Mouse (Mus musculus) bone marrow, adult 2 months (tissue): Measurements from ENCODE around the gene Abcc10.

Source experiments
- CTCF ChIP-seq: fragments of 200-500 bp; IDR thresholded peaks from 2 replicates; pipeline ENCODE4 v1.5.1; 2011; ENCODE audit warnings: low read length, control low read depth; ENCODE audit not compliant: control insufficient read depth, insufficient read depth
- POLR2A ChIP-seq: fragments of 200-500 bp; IDR thresholded peaks from 2 replicates; pipeline ENCODE4 v1.6.1; 2011; ENCODE audit warnings: low read depth, mild to moderate bottlenecking, control low read depth, low read length, borderline replicate concordance; ENCODE audit not compliant: control insufficient read depth

DNA sequence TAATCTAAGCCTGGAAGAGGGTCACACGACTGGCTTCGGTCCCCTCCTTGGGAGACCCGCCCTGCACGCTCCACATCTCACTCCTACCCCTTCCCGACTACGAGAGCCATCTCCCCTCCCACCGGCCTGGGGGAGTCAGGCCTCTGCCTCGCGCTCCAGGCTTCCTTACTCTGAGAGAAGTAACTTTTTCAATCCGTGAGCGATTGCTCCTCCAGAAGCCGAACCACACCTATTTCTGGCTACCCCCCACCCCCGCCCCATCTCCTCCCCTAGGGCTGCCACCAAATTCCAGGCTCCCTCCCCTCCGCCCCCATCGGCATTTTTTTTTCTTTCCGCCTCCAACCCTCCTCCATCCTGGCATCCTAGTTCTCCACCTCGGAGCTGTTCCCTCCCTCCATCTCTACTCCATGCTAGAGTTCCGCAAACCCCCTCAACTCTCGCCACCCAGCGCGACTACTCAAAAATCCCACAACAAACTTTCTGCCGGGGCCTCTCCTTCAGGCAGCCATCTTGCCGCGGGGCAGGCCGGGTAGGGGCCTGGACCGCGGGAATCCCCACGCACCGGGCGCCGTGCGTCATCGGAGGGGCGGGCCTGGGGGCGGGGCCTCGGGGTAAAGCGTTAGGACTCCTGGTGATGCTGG lies 45.5 kb downstream of the Abcc10 start, which contains the start of gene Tjap1:
- TF ChIP-seq CTCF: no peak
- TF ChIP-seq POLR2A: peak; percentile 45; the same call in 1 of the 2 replicates
